16 mouse cellular contexts compared by ENCODE assay signal in genomic region chr10:116559171-116559570, GRCm38 (mm10).
"Had no signal": no experiment of that assay in that cellular context is flagged by ENCODE, and none has a peak within 500 bp of the region (broad histone marks: within the 10 kb centered on the region; RNA-seq: fewer than 3 reads in every experiment).

No protein-coding gene starts in this region.

- H3K27me3 ChIP-seq: kidney, embryonic 15.5 days; limb, embryonic 13.5 days; liver, embryonic 15.5 days; lung, embryonic 15.5 days; midbrain, embryonic 15.5 days; neural tube, embryonic 13.5 days had no signal

- DNase-seq: kidney, adult 2 months; kidney, postnatal 14 days; left cerebral cortex, postnatal 4 days; lung, postnatal 14 days; right cerebral cortex, adult 18-20 months; right cerebral cortex, postnatal 25 days; thymus, adult 18-20 months had no signal

- ATAC-seq: intestine, embryonic 16.5 days; midbrain, embryonic 15.5 days had no signal

- H3K4me2 ChIP-seq: kidney, embryonic 15.5 days; limb, embryonic 13.5 days; liver, embryonic 11.5 days; liver, embryonic 15.5 days; lung, embryonic 15.5 days; midbrain, embryonic 15.5 days; neural tube, embryonic 13.5 days had no signal

- H3K9me3 ChIP-seq: liver, embryonic 15.5 days; lung, embryonic 15.5 days; midbrain, embryonic 15.5 days had no signal

- H3K27ac ChIP-seq: kidney, embryonic 15.5 days; limb, embryonic 13.5 days; liver, embryonic 15.5 days; lung, embryonic 15.5 days; midbrain, embryonic 15.5 days; neural tube, embryonic 13.5 days; stomach, postnatal 0 days had no signal

- H3K4me3 ChIP-seq: kidney, embryonic 15.5 days; limb, embryonic 13.5 days; liver, embryonic 15.5 days; lung, embryonic 15.5 days; midbrain, embryonic 15.5 days; neural tube, embryonic 13.5 days had no signal

- H3K9ac ChIP-seq: kidney, embryonic 15.5 days; limb, embryonic 13.5 days; liver, embryonic 15.5 days; lung, embryonic 15.5 days; midbrain, embryonic 15.5 days; neural tube, embryonic 13.5 days had no signal

- H3K36me3 ChIP-seq: liver, embryonic 15.5 days; lung, embryonic 15.5 days; midbrain, embryonic 15.5 days had no signal
